Mouse (Mus musculus): Measurements from ENCODE around the gene Card11. TPM values are rescaled to one million over a fixed set of nuclear protein-coding genes. Genes with fewer than 3 reads are reported as not detected.

Gene Card11
- polyA plus RNA-seq, 1 experiment from 2014 or later = 0.46 TPM

- no peaks in the 10 kb centered on the region for H3K27me3 ChIP-seq (ENCODE audit: insufficient read depth, low read length)
- H3K4me3 ChIP-seq (ENCODE audit: low read depth, low read length) = no peak overlapping the region
- no peak overlapping the region for H3K4me2 ChIP-seq (ENCODE audit: low read depth, low read length)
- TF ChIP-seq CTCF (IDR thresholded peaks at IDR 0.05; ENCODE audit: low read depth) = no peak
- no peak for TF ChIP-seq EP300 (IDR thresholded peaks at IDR 0.05; ENCODE audit: low read depth)
- no peaks in the 10 kb centered on the region for H3K36me3 ChIP-seq (replicated peaks; ENCODE audit: insufficient read depth, low read length)
- no peaks in the 10 kb centered on the region for H3K4me1 ChIP-seq (ENCODE audit: insufficient read depth)
- DNase-seq (no peak), ATAC-seq (no peak)
- 61% methylated on average over 2 of the region's 2 CpGs for whole genome bisulfite sequencing (ENCODE audit: insufficient replicate concordance)
- no peaks in the 10 kb centered on the region for H3K9me3 ChIP-seq (ENCODE audit: low read length)
- no peak overlapping the region for H3K27ac ChIP-seq (ENCODE audit: low read depth)
- no peak overlapping the region for H3K9ac ChIP-seq (replicated peaks)
These were observed 20.3 kb downstream of the Card11 start for GRCm38 (mm10) chr5:140980051-140980450.

- DNase-seq (peak; percentile 49), ATAC-seq (peak; percentile 35; the same call in 1 of the 2 replicates)
- WGBS (ENCODE audit: insufficient replicate concordance) = 26% methylated on average over 9 of the region's 9 CpGs
- no peak overlapping the region for H3K27ac ChIP-seq (ENCODE audit: low read depth)
- H3K4me1 ChIP-seq (ENCODE audit: insufficient read depth) = no peaks in the 10 kb centered on the region
- H3K36me3 ChIP-seq (replicated peaks; ENCODE audit: insufficient read depth, low read length) = no peaks in the 10 kb centered on the region
- no peak overlapping the region for H3K4me2 ChIP-seq (ENCODE audit: low read depth, low read length)
- H3K9ac ChIP-seq (replicated peaks) = no peak overlapping the region
- H3K9me3 ChIP-seq (ENCODE audit: low read length) = no peaks in the 10 kb centered on the region
- TF ChIP-seq EP300 (IDR thresholded peaks at IDR 0.05; ENCODE audit: low read depth) = no peak
- TF ChIP-seq CTCF (IDR thresholded peaks at IDR 0.05; ENCODE audit: low read depth) = peak; percentile 65
- no peak overlapping the region for H3K4me3 ChIP-seq (ENCODE audit: low read depth, low read length)
- no peaks in the 10 kb centered on the region for H3K27me3 ChIP-seq (ENCODE audit: insufficient read depth, low read length)
These were observed 37.4 kb downstream of the Card11 start for GRCm38 (mm10) chr5:140962945-140963344.

GRCm38 (mm10) chr5:140960732-140961131 is 39.6 kb downstream of the Card11 start:
- Histone ChIP-seq H3K27me3 (ENCODE audit: insufficient read depth, low read length) (no peaks in the 10 kb centered on the region), H3K4me1 (ENCODE audit: insufficient read depth) (no peaks in the 10 kb centered on the region), H3K9me3 (ENCODE audit: low read length) (no peaks in the 10 kb centered on the region), H3K27ac (ENCODE audit: low read depth) (no peak overlapping the region), H3K4me3 (ENCODE audit: low read depth, low read length) (no peak overlapping the region), H3K36me3 (replicated peaks; ENCODE audit: insufficient read depth, low read length) (no peaks in the 10 kb centered on the region), H3K9ac (replicated peaks) (no peak overlapping the region), H3K4me2 (ENCODE audit: low read depth, low read length) (no peak overlapping the region)
- TF ChIP-seq EP300 (IDR thresholded peaks at IDR 0.05; ENCODE audit: low read depth) (no peak), CTCF (IDR thresholded peaks at IDR 0.05; ENCODE audit: low read depth) (no peak)
- ATAC-seq (no peak), DNase-seq (no peak)
- 81% methylated on average over 6 of the region's 6 CpGs for WGBS (ENCODE audit: insufficient replicate concordance)

- TF ChIP-seq EP300 (IDR thresholded peaks at IDR 0.05; ENCODE audit: low read depth) (no peak), CTCF (IDR thresholded peaks at IDR 0.05; ENCODE audit: low read depth) (no peak)
- no peak overlapping the region for H3K9ac ChIP-seq (replicated peaks)
- no peak for ATAC-seq
- DNase-seq = no peak
- no peak overlapping the region for H3K4me3 ChIP-seq (ENCODE audit: low read depth, low read length)
- no peaks in the 10 kb centered on the region for H3K36me3 ChIP-seq (replicated peaks; ENCODE audit: insufficient read depth, low read length)
- no peaks in the 10 kb centered on the region for H3K9me3 ChIP-seq (ENCODE audit: low read length)
- H3K4me2 ChIP-seq (ENCODE audit: low read depth, low read length) = no peak overlapping the region
- H3K27ac ChIP-seq (ENCODE audit: low read depth) = no peak overlapping the region
- 63% methylated on average over 6 of the region's 6 CpGs for WGBS (ENCODE audit: insufficient replicate concordance)
- no peaks in the 10 kb centered on the region for H3K27me3 ChIP-seq (ENCODE audit: insufficient read depth, low read length)
- no peaks in the 10 kb centered on the region for H3K4me1 ChIP-seq (ENCODE audit: insufficient read depth)
These were observed 41.2 kb downstream of the Card11 start for GRCm38 (mm10) chr5:140959160-140959559.

GRCm38 (mm10) chr5:140957106-140957505 is 43.3 kb downstream of the Card11 start:
- Histone ChIP-seq H3K36me3 (replicated peaks; ENCODE audit: insufficient read depth, low read length) (no peaks in the 10 kb centered on the region), H3K9me3 (ENCODE audit: low read length) (no peaks in the 10 kb centered on the region), H3K9ac (replicated peaks) (no peak overlapping the region), H3K27me3 (ENCODE audit: insufficient read depth, low read length) (no peaks in the 10 kb centered on the region), H3K4me3 (ENCODE audit: low read depth, low read length) (no peak overlapping the region), H3K4me2 (ENCODE audit: low read depth, low read length) (no peak overlapping the region), H3K27ac (ENCODE audit: low read depth) (no peak overlapping the region), H3K4me1 (ENCODE audit: insufficient read depth) (no peaks in the 10 kb centered on the region)
- WGBS (ENCODE audit: insufficient replicate concordance) = 71% methylated on average over 4 of the region's 4 CpGs
- DNase-seq = no peak
- no peak for ATAC-seq
- TF ChIP-seq CTCF (IDR thresholded peaks at IDR 0.05; ENCODE audit: low read depth) (peak; percentile 47), EP300 (IDR thresholded peaks at IDR 0.05; ENCODE audit: low read depth) (no peak)

GRCm38 (mm10) chr5:140955666-140956065 is 44.7 kb downstream of the Card11 start:
- 88% methylated on average over 1 of the region's 1 CpGs for WGBS (ENCODE audit: insufficient replicate concordance)
- TF ChIP-seq CTCF (IDR thresholded peaks at IDR 0.05; ENCODE audit: low read depth) (no peak), EP300 (IDR thresholded peaks at IDR 0.05; ENCODE audit: low read depth) (no peak)
- DNase-seq = no peak

GRCm38 (mm10) chr5:140951801-140952200 is 48.6 kb downstream of the Card11 start:
- Histone ChIP-seq H3K4me3 (ENCODE audit: low read depth, low read length) (no peak overlapping the region), H3K4me1 (ENCODE audit: insufficient read depth) (0 out of 2 replicates have a peak, but pooled peaks cover 3% of the 10 kb centered on the region), H3K27me3 (ENCODE audit: insufficient read depth, low read length) (no peaks in the 10 kb centered on the region), H3K9me3 (ENCODE audit: low read length) (no peaks in the 10 kb centered on the region), H3K27ac (ENCODE audit: low read depth) (no peak overlapping the region), H3K36me3 (replicated peaks; ENCODE audit: insufficient read depth, low read length) (no peaks in the 10 kb centered on the region), H3K4me2 (ENCODE audit: low read depth, low read length) (no peak overlapping the region), H3K9ac (replicated peaks) (no peak overlapping the region)
- 77% methylated on average over 5 of the region's 5 CpGs for WGBS (ENCODE audit: insufficient replicate concordance)
- ATAC-seq = no peak
- DNase-seq = no peak
- TF ChIP-seq CTCF (IDR thresholded peaks at IDR 0.05; ENCODE audit: low read depth) (no peak), EP300 (IDR thresholded peaks at IDR 0.05; ENCODE audit: low read depth) (no peak)

More at GRCm38 (mm10) chr5:140955666-140956065, 44.7 kb downstream of the Card11 start:
- Histone ChIP-seq H3K27ac (ENCODE audit: low read depth) (no peak overlapping the region), H3K4me3 (ENCODE audit: low read depth, low read length) (no peak overlapping the region), H3K27me3 (ENCODE audit: insufficient read depth, low read length) (no peaks in the 10 kb centered on the region), H3K9ac (replicated peaks) (no peak overlapping the region), H3K4me2 (ENCODE audit: low read depth, low read length) (no peak overlapping the region), H3K4me1 (ENCODE audit: insufficient read depth) (no peaks in the 10 kb centered on the region), H3K36me3 (replicated peaks; ENCODE audit: insufficient read depth, low read length) (no peaks in the 10 kb centered on the region), H3K9me3 (ENCODE audit: low read length) (no peaks in the 10 kb centered on the region)
- no peak for ATAC-seq
